Mouse (Mus musculus): Measurements from ENCODE around the gene Faah. TPM values are rescaled to one million over a fixed set of nuclear protein-coding genes. Genes with fewer than 3 reads are reported as not detected.

Faah gene
- polyA plus RNA-seq, 1 experiment from 2014 or later, result 18.0 TPM

DNA sequence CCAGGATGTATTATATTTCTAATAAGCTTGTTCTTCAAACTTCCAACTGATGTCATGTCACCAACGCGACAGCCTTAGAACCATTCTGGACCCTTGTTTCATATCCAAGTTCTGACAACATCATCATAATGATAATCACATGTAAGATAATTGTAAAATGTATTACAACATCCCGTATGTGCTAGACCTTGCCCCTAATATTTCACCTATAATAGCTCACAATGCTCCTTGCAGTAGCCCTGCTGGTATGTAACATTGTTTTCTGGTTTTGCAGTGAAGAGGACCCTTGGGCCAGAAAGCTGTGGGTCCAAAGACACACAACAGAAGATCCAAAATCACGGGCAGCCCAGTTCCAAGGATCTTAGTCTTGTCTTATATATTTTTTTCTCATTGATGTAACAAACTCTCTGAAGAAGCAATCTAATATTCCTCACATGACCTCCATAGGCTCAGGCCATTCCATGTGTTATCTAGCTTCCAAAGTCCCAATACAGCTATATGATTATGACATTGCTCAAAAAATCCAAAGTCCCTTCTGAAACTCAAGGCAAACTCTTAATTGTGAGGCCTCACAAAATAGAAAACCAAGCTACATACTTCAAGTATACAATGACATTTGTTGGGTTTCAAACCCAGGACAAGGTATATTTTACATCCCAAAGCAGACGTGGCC is 29.7 kb downstream of the Faah start:
- Histone ChIP-seq H3K4me1 (replicated peaks; ENCODE audit: control insufficient read depth, insufficient read depth, low read length) (no peaks in the 10 kb centered on the region), H3K4me2 (replicated peaks) (no peak overlapping the region), H3K4me3 (replicated peaks; ENCODE audit: low read length) (no peak overlapping the region), H3K27me3 (ENCODE audit: control insufficient read depth, insufficient read depth, low read length) (peaks cover 29% of the 10 kb centered on the region), H3K9ac (no peak overlapping the region), H3K36me3 (replicated peaks; ENCODE audit: control insufficient read depth, insufficient read depth) (no peaks in the 10 kb centered on the region), H3K9me3 (ENCODE audit: control insufficient read depth, low read length) (no peaks in the 10 kb centered on the region), H3K27ac (no peak overlapping the region)
- ATAC-seq (ENCODE audit: low FRiP score) (no peak), DNase-seq (ENCODE audit: low spot score) (no peak)
- 81% methylated on average over 5 of the region's 5 CpGs for WGBS

DNA sequence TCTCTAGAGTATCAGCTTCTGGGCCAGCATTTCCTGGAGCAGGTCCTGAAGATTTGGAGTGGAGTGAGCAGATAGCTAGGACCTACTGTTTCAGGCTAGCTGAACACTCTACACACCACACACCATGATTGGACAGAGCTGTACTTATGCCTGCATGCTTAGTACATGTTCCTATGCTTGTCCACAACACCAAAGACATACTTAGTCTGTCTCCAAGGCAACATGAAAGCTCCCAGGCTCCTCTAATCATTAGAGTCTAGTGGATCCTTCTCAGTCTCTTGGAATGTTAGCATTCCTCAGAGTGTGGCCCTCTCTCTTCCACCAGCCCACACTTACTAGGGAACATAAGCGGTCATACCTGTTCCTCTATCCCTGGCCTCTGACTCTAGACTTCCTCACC is 30.3 kb downstream of the Faah start:
- 90% methylated on average over 1 of the region's 1 CpGs for WGBS
- Histone ChIP-seq H3K4me1 (replicated peaks; ENCODE audit: control insufficient read depth, insufficient read depth, low read length) (no peaks in the 10 kb centered on the region), H3K27ac (no peak overlapping the region), H3K4me2 (replicated peaks) (no peak overlapping the region), H3K9me3 (ENCODE audit: control insufficient read depth, low read length) (no peaks in the 10 kb centered on the region), H3K4me3 (replicated peaks; ENCODE audit: low read length) (no peak overlapping the region), H3K9ac (no peak overlapping the region), H3K36me3 (replicated peaks; ENCODE audit: control insufficient read depth, insufficient read depth) (no peaks in the 10 kb centered on the region), H3K27me3 (ENCODE audit: control insufficient read depth, insufficient read depth, low read length) (peaks cover 30% of the 10 kb centered on the region)
- DNase-seq (ENCODE audit: low spot score) (no peak), ATAC-seq (ENCODE audit: low FRiP score) (no peak)

DNA sequence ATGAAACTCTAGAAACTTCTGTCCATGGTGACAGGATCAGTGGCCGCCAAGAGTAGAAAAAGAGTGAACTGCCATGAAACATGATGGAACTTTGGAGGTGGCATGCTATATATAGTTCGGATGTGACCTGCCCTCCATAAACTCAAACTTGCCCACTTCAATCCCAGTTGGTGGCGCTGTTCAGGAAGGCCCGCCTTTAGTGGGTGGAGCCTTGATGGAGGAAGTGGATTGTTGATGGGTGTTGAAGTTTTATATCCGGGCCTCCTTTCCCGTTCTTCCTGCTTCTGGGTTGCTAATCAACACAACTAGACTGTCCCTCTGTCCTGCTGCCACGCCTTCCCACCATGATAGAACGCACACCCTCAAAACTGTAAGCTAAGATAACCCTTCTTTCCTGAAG is 32.8 kb downstream of the Faah start:
- Histone ChIP-seq H3K27me3 (ENCODE audit: control insufficient read depth, insufficient read depth, low read length) (peaks cover 51% of the 10 kb centered on the region), H3K36me3 (replicated peaks; ENCODE audit: control insufficient read depth, insufficient read depth) (no peaks in the 10 kb centered on the region), H3K27ac (no peak overlapping the region), H3K4me1 (replicated peaks; ENCODE audit: control insufficient read depth, insufficient read depth, low read length) (no peaks in the 10 kb centered on the region; the same call in 1 of the 2 replicates), H3K4me3 (replicated peaks; ENCODE audit: low read length) (no peak overlapping the region), H3K9me3 (ENCODE audit: control insufficient read depth, low read length) (no peaks in the 10 kb centered on the region), H3K4me2 (replicated peaks) (no peak overlapping the region), H3K9ac (no peak overlapping the region)
- ATAC-seq (ENCODE audit: low FRiP score) (no peak), DNase-seq (ENCODE audit: low spot score) (no peak)
- WGBS, result 45% methylated on average over 8 of the region's 8 CpGs

DNA sequence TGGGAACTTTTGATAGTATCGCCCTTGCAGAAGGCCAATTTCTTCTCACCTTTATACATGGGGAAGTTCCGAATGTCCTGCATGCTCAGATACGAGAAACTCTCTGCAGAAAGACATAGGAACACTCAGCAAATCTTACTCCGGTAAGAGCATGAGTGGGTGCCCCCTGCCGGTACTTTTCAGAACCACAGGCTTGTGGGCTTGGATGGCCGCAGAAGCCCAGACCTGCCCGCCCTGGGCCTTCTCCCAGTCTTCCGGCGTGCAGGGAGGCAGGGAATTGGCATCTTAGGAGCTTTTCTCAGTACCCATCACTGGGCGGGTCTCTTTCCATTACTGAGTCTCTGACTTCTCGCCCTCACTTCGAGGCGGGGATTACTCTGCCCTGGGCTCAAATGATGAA is 33.6 kb downstream of the Faah start:
- ATAC-seq (ENCODE audit: low FRiP score), result peak; percentile 35; the same call in 1 of the 2 replicates
- H3K9ac ChIP-seq, result no peak overlapping the region
- whole genome bisulfite sequencing, result 3% methylated on average over 13 of the region's 13 CpGs

DNA sequence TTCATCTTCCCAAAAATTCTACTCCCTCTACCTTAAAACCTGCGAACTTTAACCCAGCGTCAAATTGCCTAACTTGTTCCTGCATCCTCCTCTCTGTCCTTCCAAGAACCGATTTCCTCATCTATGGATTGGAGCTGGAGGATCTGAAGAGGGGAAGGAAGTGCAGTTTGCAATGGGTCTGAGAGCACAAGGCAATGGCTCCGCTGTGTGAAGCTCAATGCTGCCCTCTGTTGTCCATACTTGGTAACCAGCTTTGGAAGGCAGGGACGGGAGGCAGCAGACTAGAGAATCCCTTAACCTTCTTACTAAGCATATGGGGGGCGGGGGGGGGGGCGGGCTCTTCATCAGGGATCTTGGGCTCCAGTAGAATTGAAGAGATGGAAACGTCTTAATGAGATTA is 37.0 kb downstream of the Faah start:
- peaks cover 8% of the 10 kb centered on the region; the same call in 1 of the 2 replicates for H3K4me1 ChIP-seq (replicated peaks; ENCODE audit: control insufficient read depth, insufficient read depth, low read length)
- H3K27me3 ChIP-seq (ENCODE audit: control insufficient read depth, insufficient read depth, low read length), result peaks cover 84% of the 10 kb centered on the region
- DNase-seq (ENCODE audit: low spot score), result peak; percentile 93
- H3K9ac ChIP-seq, result no peak overlapping the region
- H3K36me3 ChIP-seq (replicated peaks; ENCODE audit: control insufficient read depth, insufficient read depth), result no peaks in the 10 kb centered on the region
- under 1% methylated on average over 8 of the region's 8 CpGs for WGBS
- H3K4me2 ChIP-seq (replicated peaks), result no peak overlapping the region
- no peak overlapping the region for H3K27ac ChIP-seq
- H3K9me3 ChIP-seq (ENCODE audit: control insufficient read depth, low read length), result no peaks in the 10 kb centered on the region
- peak; percentile 51; the same call in 1 of the 2 replicates for ATAC-seq (ENCODE audit: low FRiP score)
- H3K4me3 ChIP-seq (replicated peaks; ENCODE audit: low read length), result no peak overlapping the region

More for the DNA sequence above, 33.6 kb downstream of the Faah start:
- no peaks in the 10 kb centered on the region for H3K9me3 ChIP-seq (ENCODE audit: control insufficient read depth, low read length)
- no peak overlapping the region for H3K4me3 ChIP-seq (replicated peaks; ENCODE audit: low read length)
- H3K4me2 ChIP-seq (replicated peaks), result no peak overlapping the region
- DNase-seq (ENCODE audit: low spot score), result peak; percentile 93
- no peaks in the 10 kb centered on the region for H3K36me3 ChIP-seq (replicated peaks; ENCODE audit: control insufficient read depth, insufficient read depth)
- peaks cover 7% of the 10 kb centered on the region; the same call in 1 of the 2 replicates for H3K4me1 ChIP-seq (replicated peaks; ENCODE audit: control insufficient read depth, insufficient read depth, low read length)
- H3K27me3 ChIP-seq (ENCODE audit: control insufficient read depth, insufficient read depth, low read length), result peaks cover 60% of the 10 kb centered on the region
- H3K27ac ChIP-seq, result no peak overlapping the region

DNA sequence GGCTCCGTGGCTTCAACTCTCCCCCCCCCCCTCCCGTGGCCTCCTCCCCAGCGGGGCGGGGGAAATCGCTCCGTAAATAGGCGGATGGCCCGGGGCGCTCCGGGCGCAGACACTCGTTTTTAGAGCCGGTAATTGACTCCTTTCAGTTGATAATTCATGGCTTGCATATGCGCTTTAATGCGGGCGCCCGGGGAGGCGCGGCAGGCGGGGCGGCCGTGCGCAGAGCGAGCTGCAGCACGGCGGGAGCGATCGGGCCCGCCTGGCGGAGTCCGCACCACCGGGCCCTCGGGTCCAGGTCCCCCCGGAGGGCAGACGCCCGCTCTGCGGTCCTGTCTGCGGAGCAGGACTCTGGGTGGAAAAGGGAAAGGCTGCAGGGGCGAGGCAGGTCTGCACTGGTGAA is 38.3 kb downstream of the Faah start:
- under 1% methylated on average over 39 of the region's 39 CpGs for WGBS
- H3K27me3 ChIP-seq (ENCODE audit: control insufficient read depth, insufficient read depth, low read length), result peaks cover 84% of the 10 kb centered on the region
- H3K27ac ChIP-seq, result no peak overlapping the region
- peak; percentile 46 for ATAC-seq (ENCODE audit: low FRiP score)
- peak overlapping the region; percentile 49 for H3K9ac ChIP-seq
- no peaks in the 10 kb centered on the region for H3K36me3 ChIP-seq (replicated peaks; ENCODE audit: control insufficient read depth, insufficient read depth)
- peaks cover 8% of the 10 kb centered on the region; the same call in 1 of the 2 replicates for H3K4me1 ChIP-seq (replicated peaks; ENCODE audit: control insufficient read depth, insufficient read depth, low read length)
- DNase-seq (ENCODE audit: low spot score), result no peak
- H3K9me3 ChIP-seq (ENCODE audit: control insufficient read depth, low read length), result no peaks in the 10 kb centered on the region
- peak overlapping the region; percentile 64 for H3K4me2 ChIP-seq (replicated peaks)
- peak overlapping the region; percentile 31 for H3K4me3 ChIP-seq (replicated peaks; ENCODE audit: low read length)

DNA sequence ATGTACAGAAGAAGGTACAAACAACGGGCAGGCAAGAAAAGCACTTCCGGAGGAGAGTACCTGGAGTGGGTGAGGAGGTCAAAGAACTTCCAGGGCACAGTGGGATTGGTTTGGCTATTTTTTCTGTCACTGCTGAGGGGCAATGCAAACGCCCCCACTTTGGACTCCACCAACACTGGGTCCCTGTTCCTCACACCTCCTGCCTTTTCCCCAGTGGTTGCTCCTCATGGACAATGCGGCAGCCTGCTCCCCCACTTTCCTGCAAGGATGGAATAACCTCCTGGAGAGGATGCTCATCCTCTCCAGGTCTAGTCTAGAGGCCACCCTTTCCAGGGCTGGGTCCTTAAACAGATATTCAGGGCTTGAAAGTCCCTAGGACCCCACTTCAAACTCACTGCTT is 38.8 kb downstream of the Faah start:
- Histone ChIP-seq H3K27ac (no peak overlapping the region), H3K27me3 (ENCODE audit: control insufficient read depth, insufficient read depth, low read length) (peaks cover 86% of the 10 kb centered on the region), H3K4me1 (replicated peaks; ENCODE audit: control insufficient read depth, insufficient read depth, low read length) (peaks cover 8% of the 10 kb centered on the region; the same call in 1 of the 2 replicates), H3K4me3 (replicated peaks; ENCODE audit: low read length) (peak overlapping the region; percentile 31), H3K36me3 (replicated peaks; ENCODE audit: control insufficient read depth, insufficient read depth) (no peaks in the 10 kb centered on the region), H3K9me3 (ENCODE audit: control insufficient read depth, low read length) (no peaks in the 10 kb centered on the region), H3K9ac (no peak overlapping the region; the same call in 1 of the 2 replicates), H3K4me2 (replicated peaks) (peak overlapping the region; percentile 64)
- 8% methylated on average over 4 of the region's 4 CpGs for WGBS
- ATAC-seq (ENCODE audit: low FRiP score) (no peak), DNase-seq (ENCODE audit: low spot score) (no peak)

DNA sequence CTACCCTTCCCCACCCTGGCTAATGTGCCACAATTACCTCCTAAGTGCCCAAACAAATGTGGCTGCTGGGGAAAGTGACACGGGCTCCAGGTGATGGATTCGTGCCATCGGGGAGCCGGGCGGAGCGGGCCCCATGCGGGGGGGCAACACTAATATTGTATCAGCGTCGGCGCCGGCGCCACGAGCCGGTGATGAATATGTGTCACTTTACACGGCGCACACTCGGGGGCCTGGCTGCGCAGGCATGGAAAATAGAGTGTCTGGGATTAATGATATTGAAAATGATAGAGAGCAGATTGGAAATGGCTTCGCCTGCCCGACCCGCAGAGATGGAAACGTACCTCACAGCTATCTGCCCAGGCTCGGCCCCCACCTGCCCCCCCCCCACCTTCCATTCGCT is 45.2 kb downstream of the Faah start:
- DNase-seq (ENCODE audit: low spot score) (no peak), ATAC-seq (ENCODE audit: low FRiP score) (peak; percentile 46)
- H3K27me3 ChIP-seq (ENCODE audit: control insufficient read depth, insufficient read depth, low read length), result peaks cover 74% of the 10 kb centered on the region
- H3K36me3 ChIP-seq (replicated peaks; ENCODE audit: control insufficient read depth, insufficient read depth), result no peaks in the 10 kb centered on the region
- no peak overlapping the region for H3K4me3 ChIP-seq (replicated peaks; ENCODE audit: low read length)
- peak overlapping the region; percentile 25 for H3K4me2 ChIP-seq (replicated peaks)
- H3K27ac ChIP-seq, result no peak overlapping the region
- no peak overlapping the region for H3K9ac ChIP-seq
- peaks cover 5% of the 10 kb centered on the region for H3K4me1 ChIP-seq (replicated peaks; ENCODE audit: control insufficient read depth, insufficient read depth, low read length)
- H3K9me3 ChIP-seq (ENCODE audit: control insufficient read depth, low read length), result no peaks in the 10 kb centered on the region
- 42% methylated on average over 24 of the region's 24 CpGs for whole genome bisulfite sequencing

DNA sequence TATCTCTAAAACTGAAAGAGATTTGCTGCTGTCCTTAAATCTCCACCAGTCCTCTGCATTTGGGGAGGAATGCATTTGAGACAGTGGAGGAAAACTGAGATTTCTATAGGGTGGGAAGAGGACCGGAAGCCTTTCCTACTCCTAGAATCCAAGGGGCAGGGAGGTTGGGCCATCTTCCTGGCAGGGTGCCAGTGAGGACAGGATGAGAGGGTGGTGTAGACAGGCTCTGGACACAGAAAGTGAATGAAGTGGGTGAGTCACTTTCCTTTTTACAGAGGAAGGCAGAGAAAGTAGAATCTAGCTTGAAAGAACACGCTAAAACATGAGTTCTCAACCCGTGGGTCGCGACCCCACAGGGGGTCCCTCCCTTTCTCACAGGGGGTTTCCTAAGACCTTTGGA is 53.3 kb downstream of the Faah start:
- ATAC-seq (ENCODE audit: low FRiP score) (no peak), DNase-seq (ENCODE audit: low spot score) (no peak)
- no peak overlapping the region for H3K4me2 ChIP-seq (replicated peaks)
- no peaks in the 10 kb centered on the region for H3K9me3 ChIP-seq (ENCODE audit: control insufficient read depth, low read length)
- no peak overlapping the region for H3K27ac ChIP-seq
- H3K9ac ChIP-seq, result no peak overlapping the region
- H3K36me3 ChIP-seq (replicated peaks; ENCODE audit: control insufficient read depth, insufficient read depth), result no peaks in the 10 kb centered on the region
- no peak overlapping the region for H3K4me3 ChIP-seq (replicated peaks; ENCODE audit: low read length)
- H3K27me3 ChIP-seq (ENCODE audit: control insufficient read depth, insufficient read depth, low read length), result peaks cover 92% of the 10 kb centered on the region
- peaks cover 23% of the 10 kb centered on the region; the same call in 1 of the 2 replicates for H3K4me1 ChIP-seq (replicated peaks; ENCODE audit: control insufficient read depth, insufficient read depth, low read length)
- WGBS, result 14% methylated on average over 5 of the region's 5 CpGs

Measured in hindbrain, embryonic 14.5 days (tissue).